Mouse (Mus musculus) midbrain, embryonic 11.5 days (tissue): ENCODE measurements around the gene Tceal9. TPM values are rescaled to one million over a fixed set of nuclear protein-coding genes. Genes with fewer than 3 reads are reported as not detected.

Experiments used
- ATAC-seq: fragments of 200-750 bp; cut with Nextera tagmentation; 2 replicates; pipeline ENCODE4 v1.8.0; 2017; ENCODE audit warnings: moderate TSS enrichment, moderate library complexity; ENCODE audit not compliant: low FRiP score
- DNase-seq: peaks from one replicate; pipeline ENCODE4 v3.0.0; 2015; ENCODE audit warnings: low spot score; ENCODE audit errors: missing footprints
- H3K27ac ChIP-seq: fragments of 300-500 bp; sonication (generic); 2 replicates; pipeline ENCODE4 v1.5.1; 2014; ENCODE audit warnings: low read depth, low read length
- H3K27me3 ChIP-seq: fragments of 300-500 bp; sonication (generic); 2 replicates; pipeline ENCODE4 v1.6.1; 2014; ENCODE audit warnings: mild to moderate bottlenecking, low read length, moderate library complexity, mixed read lengths; ENCODE audit not compliant: control insufficient read depth, insufficient read depth
- H3K36me3 ChIP-seq: fragments of 300-500 bp; sonication (generic); 2 replicates; pipeline ENCODE4 v1.6.1; 2014; ENCODE audit warnings: mild to moderate bottlenecking, low read length, moderate library complexity, mixed read lengths; ENCODE audit not compliant: control insufficient read depth, insufficient read depth
- H3K4me1 ChIP-seq: fragments of 300-500 bp; sonication (generic); 2 replicates; pipeline ENCODE4 v1.6.1; 2014; ENCODE audit warnings: low read length; ENCODE audit not compliant: control insufficient read depth, insufficient read depth
- H3K4me2 ChIP-seq: fragments of 300-500 bp; sonication (generic); 2 replicates; pipeline ENCODE4 v1.6.1; 2014; ENCODE audit warnings: mild to moderate bottlenecking, moderate library complexity
- H3K4me3 ChIP-seq: fragments of 300-500 bp; sonication (generic); 2 replicates; pipeline ENCODE4 v1.5.1; 2014; ENCODE audit warnings: low read depth, low read length
- H3K9ac ChIP-seq: fragments of 300-500 bp; sonication (generic); 2 replicates; pipeline ENCODE4 v1.6.1; 2014; ENCODE audit warnings: low read length
- H3K9me3 ChIP-seq: fragments of 300-500 bp; sonication (generic); 2 replicates; pipeline ENCODE4 v1.6.1; 2016; ENCODE audit warnings: low read length; ENCODE audit not compliant: control insufficient read depth
- WGBS: fragments of 180-500 bp; shearing (Covaris S2); extraction: QIAGEN DNeasy Blood & Tissue Kit; methylation state at CpG from one replicate; pipeline ENCODE4 v1.1.7; 2014; 5-methylcytosine and 5-hydroxymethylcytosine counted together
- polyA plus RNA-seq: library from polyadenylated mRNA; unstranded; fragments of >200 nt; fragmentation: Nextera tagmentation; extraction: Ambion mirVana; gene quantifications from 2 replicates; pipeline ENCODE4 v1.2.1, GENCODE M21; 2014

The Tceal9 gene
- polyA plus RNA-seq, 1 experiment from 2014 or later, result 418 TPM

DNA sequence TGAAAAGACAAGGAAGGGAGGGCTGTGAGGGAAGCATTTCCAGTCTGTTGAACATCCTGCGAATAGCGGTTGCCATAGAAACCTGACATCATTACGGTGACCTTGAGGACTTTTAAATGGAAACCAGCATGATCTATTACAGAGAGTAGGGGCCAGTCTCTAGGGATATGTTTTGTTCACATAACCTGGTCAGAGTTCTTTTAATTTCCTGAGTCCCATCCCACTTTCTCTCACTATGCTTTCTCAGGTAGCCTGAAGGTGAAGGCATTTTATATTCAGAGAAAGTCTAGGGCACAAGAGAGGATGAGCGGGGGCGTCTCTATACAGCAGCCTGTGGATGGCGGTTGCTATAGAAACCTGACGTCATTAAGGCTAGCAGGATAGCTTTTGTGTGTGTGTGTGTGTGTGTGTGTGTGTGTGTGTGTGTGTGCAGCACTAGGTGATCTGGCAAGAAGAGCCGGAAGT, 46.0 kb downstream of the Tceal9 start:
- no peak overlapping the region for H3K9ac ChIP-seq
- peak overlapping the region; percentile 34 for H3K4me2 ChIP-seq
- no peaks in the 10 kb centered on the region for H3K9me3 ChIP-seq
- H3K4me3 ChIP-seq, result no peak overlapping the region; the same call in 1 of the 2 replicates
- DNase-seq (peak; percentile 91), ATAC-seq (peak; percentile 96)
- H3K4me1 ChIP-seq, result no peaks in the 10 kb centered on the region
- WGBS, result 27% methylated on average over 8 of the region's 8 CpGs
- H3K27me3 ChIP-seq, result no peaks in the 10 kb centered on the region
- no peak overlapping the region for H3K27ac ChIP-seq
- no peaks in the 10 kb centered on the region for H3K36me3 ChIP-seq

Other genes starting within 250 kb of the Tceal9 start
- gene Arxes1, start 211.7 kb upstream of the Tceal9 start, polyA plus RNA-seq, result 50.2 and 51.4 TPM in 2 replicates
- gene Bex2, start 176.8 kb upstream of the Tceal9 start, polyA plus RNA-seq, result 318 and 322 TPM in 2 replicates
- gene Nxf3, start 159.8 kb upstream of the Tceal9 start, polyA plus RNA-seq, result not detected in 2 replicates
- 97.9 and 102 TPM in 2 replicates for gene Bex4, start 106.1 kb upstream of the Tceal9 start, polyA plus RNA-seq
- 214 and 243 TPM in 2 replicates for gene Tceal8, start 72.7 kb upstream of the Tceal9 start, polyA plus RNA-seq
- 1.8 and 2.6 TPM in 2 replicates for gene Tceal5, start 41.2 kb upstream of the Tceal9 start, polyA plus RNA-seq
- 0.81 and 1.0 TPM in 2 replicates for gene Tceal7, start 30.3 kb upstream of the Tceal9 start, polyA plus RNA-seq
- gene Bex1, start 29.6 kb upstream of the Tceal9 start, polyA plus RNA-seq, result 109 and 129 TPM in 2 replicates
- 666 and 674 TPM in 2 replicates for gene Bex3, start 25.2 kb downstream of the Tceal9 start, polyA plus RNA-seq